In the genomic region with DNA sequence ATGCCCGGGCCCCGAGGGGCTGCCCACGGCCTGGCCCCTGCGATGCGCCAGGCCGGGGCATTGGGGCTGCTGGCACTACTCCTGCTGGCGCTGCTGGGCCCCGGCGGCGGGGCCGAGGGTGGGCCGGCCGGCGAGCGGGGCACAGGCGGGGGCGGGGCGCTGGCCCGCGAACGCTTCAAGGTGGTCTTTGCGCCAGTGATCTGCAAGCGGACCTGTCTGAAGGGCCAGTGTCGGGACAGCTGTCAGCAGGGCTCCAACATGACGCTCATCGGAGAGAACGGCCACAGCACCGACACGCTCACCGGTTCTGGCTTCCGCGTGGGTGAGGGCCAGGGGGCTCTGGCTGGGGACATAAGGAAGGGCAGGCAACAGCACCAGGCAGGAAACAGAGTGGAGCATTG, we compare ENCODE assay signal across 8 mouse cellular contexts. TPM values are rescaled to one million over a fixed set of nuclear protein-coding genes. Genes with fewer than 3 reads are reported as not detected.
A peak's percentile ranks its signal among the peaks of the same experiment; 100 is the strongest.
DNase-seq lines count a peak whose midpoint lies in the region; ATAC-seq and TF ChIP-seq lines count a peak whose summit lies in the region.

No protein-coding gene starts in this region.

- intact Hi-C loops in left cerebral cortex, postnatal 4 days (cut with DNase I) = no loop called here

- peaks cover 5% of the 10 kb centered on the region for H3K27me3 ChIP-seq in lung, embryonic 14.5 days (ENCODE audit: insufficient read depth, low read length)
- peaks cover 53% of the 10 kb centered on the region for H3K27me3 ChIP-seq in neural tube, embryonic 12.5 days (replicated peaks)

- ATAC-seq in lung, embryonic 14.5 days (ENCODE audit: insufficient read depth) = peak; percentile 21
- peak; percentile 43; the same call in 1 of the 2 replicates for ATAC-seq in neural tube, embryonic 12.5 days (ENCODE audit: low FRiP score, low read depth)

- peak overlapping the region; percentile 96 for H3K27ac ChIP-seq in lung, embryonic 14.5 days (ENCODE audit: low read depth)
- peak overlapping the region; percentile 5; the same call in 1 of the 2 replicates for H3K27ac ChIP-seq in neural tube, embryonic 12.5 days

- no peaks in the 10 kb centered on the region for H3K9me3 ChIP-seq in lung, embryonic 14.5 days (ENCODE audit: low read depth, low read length)
- no peaks in the 10 kb centered on the region for H3K9me3 ChIP-seq in neural tube, embryonic 12.5 days

- peak overlapping the region; percentile 89 for H3K9ac ChIP-seq in lung, embryonic 14.5 days
- H3K9ac ChIP-seq in neural tube, embryonic 12.5 days = peak overlapping the region; percentile 83

- H3K4me3 ChIP-seq in lung, embryonic 14.5 days (ENCODE audit: low read depth, low read length) = peak overlapping the region; percentile 81
- H3K4me3 ChIP-seq in neural tube, embryonic 12.5 days = peak overlapping the region; percentile 57

- DNase-seq in adrenal gland, adult 2 months = peak; percentile 74
- DNase-seq in adrenal gland, adult 8-10 months = no peak
- DNase-seq in lung, embryonic 14.5 days = no peak
- no peak for DNase-seq in lung, postnatal 36 days
- peak; percentile 46 for DNase-seq in kidney, postnatal 14 days
- DNase-seq in left cerebral cortex, postnatal 4 days = no peak
- DNase-seq in cerebellum, adult 18-20 months = no peak

- H3K4me1 ChIP-seq in lung, embryonic 14.5 days (ENCODE audit: insufficient read depth) = peaks cover 42% of the 10 kb centered on the region
- peaks cover 41% of the 10 kb centered on the region for H3K4me1 ChIP-seq in neural tube, embryonic 12.5 days

- 0 out of 2 replicates have a peak, but pooled peaks cover 4% of the 10 kb centered on the region for H3K36me3 ChIP-seq in lung, embryonic 14.5 days (ENCODE audit: insufficient read depth)
- H3K36me3 ChIP-seq in neural tube, embryonic 12.5 days = no peaks in the 10 kb centered on the region

- WGBS in lung, embryonic 14.5 days = under 1% methylated on average over 32 of the region's 32 CpGs
- 2% methylated on average over 32 of the region's 32 CpGs for WGBS in neural tube, embryonic 12.5 days

- peak overlapping the region; percentile 97 for H3K4me2 ChIP-seq in lung, embryonic 14.5 days
- peak overlapping the region; percentile 97 for H3K4me2 ChIP-seq in neural tube, embryonic 12.5 days (replicated peaks)

- no peak for TF ChIP-seq CTCF in lung, embryonic 14.5 days (IDR thresholded peaks at IDR 0.05; ENCODE audit: low read depth)

RNA-seq across cellular contexts. Expression of a gene that starts 1.5 kb away (rescaled TPM):
- total RNA-seq in adrenal gland, adult 2 months (2021) = 100 to 1,000 TPM; 174 to 246 TPM
- 737 and 768 TPM in 2 replicates for polyA plus RNA-seq in adrenal gland, adult 2 months (2012; rRNA removed)
- 100 to 1,000 TPM; 254 to 451 (median 353) TPM for total RNA-seq in adrenal gland, adult 8-10 months (2022)
- 51.8 and 55.9 TPM in 2 replicates for polyA plus RNA-seq in lung, embryonic 14.5 days (2014; fragmentation: Nextera tagmentation; extraction: Ambion mirVana)
- polyA plus RNA-seq in neural tube, embryonic 12.5 days (2016; fragmentation: Nextera tagmentation; extraction: Ambion mirVana) = 10.6 and 12.6 TPM in 2 replicates
- 10 to 100 TPM; 23.8 to 23.9 TPM for total RNA-seq in left cerebral cortex, postnatal 4 days (2021)

RNA-seq across cellular contexts. Expression of a gene that starts 12.8 kb away (rescaled TPM):
- 10 to 100 TPM; 58.1 to 68.4 TPM for total RNA-seq in adrenal gland, adult 2 months (2021)
- 443 and 466 TPM in 2 replicates for polyA plus RNA-seq in adrenal gland, adult 2 months (2012; rRNA removed)
- 10 to 100 TPM; 56.2 to 62.7 (median 57.0) TPM for total RNA-seq in adrenal gland, adult 8-10 months (2022)
- polyA plus RNA-seq in lung, embryonic 14.5 days (2014; fragmentation: Nextera tagmentation; extraction: Ambion mirVana) = 108 and 116 TPM in 2 replicates
- 193 and 195 TPM in 2 replicates for polyA plus RNA-seq in neural tube, embryonic 12.5 days (2016; fragmentation: Nextera tagmentation; extraction: Ambion mirVana)
- 10 to 100 TPM; 72.4 to 72.5 TPM for total RNA-seq in left cerebral cortex, postnatal 4 days (2021)

RNA-seq across cellular contexts. Expression of a gene that starts 16.1 kb away (rescaled TPM):
- 10 to 100 TPM; 30.3 to 31.6 TPM for total RNA-seq in adrenal gland, adult 2 months (2021)
- 47.6 and 49.2 TPM in 2 replicates for polyA plus RNA-seq in adrenal gland, adult 2 months (2012; rRNA removed)
- total RNA-seq in adrenal gland, adult 8-10 months (2022) = 10 to 100 TPM; 24.9 to 39.2 (median 32.8) TPM
- 15.5 and 17.4 TPM in 2 replicates for polyA plus RNA-seq in lung, embryonic 14.5 days (2014; fragmentation: Nextera tagmentation; extraction: Ambion mirVana)
- 10.1 and 10.5 TPM in 2 replicates for polyA plus RNA-seq in neural tube, embryonic 12.5 days (2016; fragmentation: Nextera tagmentation; extraction: Ambion mirVana)
- total RNA-seq in left cerebral cortex, postnatal 4 days (2021) = 10 to 100 TPM; 41.9 to 48.6 TPM

RNA-seq across cellular contexts. Expression of a gene that starts 29.0 kb away (rescaled TPM):
- total RNA-seq in adrenal gland, adult 2 months (2021) = 100 to 1,000 TPM; 106 to 109 TPM
- 119 and 125 TPM in 2 replicates for polyA plus RNA-seq in adrenal gland, adult 2 months (2012; rRNA removed)
- total RNA-seq in adrenal gland, adult 8-10 months (2022) = 100 to 1,000 TPM; 112 to 147 (median 124) TPM
- 74.8 and 84.5 TPM in 2 replicates for polyA plus RNA-seq in lung, embryonic 14.5 days (2014; fragmentation: Nextera tagmentation; extraction: Ambion mirVana)
- 66.1 and 70.4 TPM in 2 replicates for polyA plus RNA-seq in neural tube, embryonic 12.5 days (2016; fragmentation: Nextera tagmentation; extraction: Ambion mirVana)
- 10 to 100 TPM; 81.7 to 81.8 TPM for total RNA-seq in left cerebral cortex, postnatal 4 days (2021)

RNA-seq across cellular contexts. Expression of a gene that starts 38.1 kb away (rescaled TPM):
- total RNA-seq in adrenal gland, adult 2 months (2021) = not detected
- not detected in 2 replicates for polyA plus RNA-seq in adrenal gland, adult 2 months (2012; rRNA removed)
- not detected for total RNA-seq in adrenal gland, adult 8-10 months (2022)
- 0.32 and 0.47 TPM in 2 replicates for polyA plus RNA-seq in lung, embryonic 14.5 days (2014; fragmentation: Nextera tagmentation; extraction: Ambion mirVana)
- polyA plus RNA-seq in neural tube, embryonic 12.5 days (2016; fragmentation: Nextera tagmentation; extraction: Ambion mirVana) = 0.19 TPM in 2 replicates
- total RNA-seq in left cerebral cortex, postnatal 4 days (2021) = not detected

Comparison
In these comparisons a context has a peak if more than half of its experiments do, and no peak if none do; other contexts are left out.
1. DNase-seq: peak in adrenal gland, adult 2 months (single experiment) and kidney, postnatal 14 days (single experiment); none in adrenal gland, adult 8-10 months (single experiment), lung, embryonic 14.5 days (single experiment), lung, postnatal 36 days (single experiment), left cerebral cortex, postnatal 4 days (single experiment) and cerebellum, adult 18-20 months (0 of 2).
2. RNA of a gene that starts 1.5 kb away (total RNA-seq): 254 to 451 TPM in adrenal gland, adult 8-10 months and 174 to 246 TPM in adrenal gland, adult 2 months; 23.8 to 23.9 TPM in left cerebral cortex, postnatal 4 days; every median in the first group is over 4 times any median in the second.